Mouse (Mus musculus) CH12.LX (cell line): Measurements from ENCODE around the gene Rab1b.

Experiments used
- USF2 ChIP-seq: conservative IDR thresholded peaks from 2 replicates; pipeline ENCODE4 v1.6.1; 2011; ENCODE audit warnings: low read depth, low read length, improper control_type of control experiment
- ZMIZ1 ChIP-seq: IDR thresholded peaks from 2 replicates; pipeline ENCODE4 v1.6.1; 2012; ENCODE audit warnings: low read depth, mild to moderate bottlenecking, inconsistent platforms, low read length, improper control_type of control experiment

DNA sequence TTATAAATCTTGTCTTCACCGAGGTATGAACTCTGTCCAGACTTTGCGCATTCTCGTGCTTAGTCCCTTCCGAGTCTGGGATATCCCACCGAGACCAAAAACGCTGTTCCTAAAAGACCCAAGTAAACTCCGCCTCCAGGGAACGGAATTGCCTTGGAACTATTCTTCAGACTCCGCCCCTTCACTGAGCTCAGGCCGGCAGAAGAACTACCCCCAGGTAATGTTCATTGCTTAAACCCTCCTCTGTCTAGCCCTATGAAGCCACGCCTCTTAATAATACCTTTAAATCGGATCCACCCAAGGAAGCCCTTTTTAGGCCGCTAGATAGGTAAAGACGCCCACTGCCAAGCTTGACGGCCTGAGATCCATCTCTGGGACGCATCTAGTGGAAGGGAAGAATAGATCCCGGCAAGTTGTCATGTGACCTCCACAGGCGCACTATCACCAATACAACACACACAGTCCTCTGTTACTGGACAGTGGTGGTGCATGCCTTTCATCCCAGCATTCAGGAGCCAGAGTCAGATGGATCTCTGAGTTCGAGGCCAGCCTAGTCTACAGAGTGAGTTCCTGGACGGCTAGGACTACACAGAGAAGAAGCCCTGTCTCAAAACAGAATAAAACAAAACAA, 34.4 kb downstream of the Rab1b start:
- TF ChIP-seq ZMIZ1 (no peak), USF2 (no peak)
